In the genomic region with DNA sequence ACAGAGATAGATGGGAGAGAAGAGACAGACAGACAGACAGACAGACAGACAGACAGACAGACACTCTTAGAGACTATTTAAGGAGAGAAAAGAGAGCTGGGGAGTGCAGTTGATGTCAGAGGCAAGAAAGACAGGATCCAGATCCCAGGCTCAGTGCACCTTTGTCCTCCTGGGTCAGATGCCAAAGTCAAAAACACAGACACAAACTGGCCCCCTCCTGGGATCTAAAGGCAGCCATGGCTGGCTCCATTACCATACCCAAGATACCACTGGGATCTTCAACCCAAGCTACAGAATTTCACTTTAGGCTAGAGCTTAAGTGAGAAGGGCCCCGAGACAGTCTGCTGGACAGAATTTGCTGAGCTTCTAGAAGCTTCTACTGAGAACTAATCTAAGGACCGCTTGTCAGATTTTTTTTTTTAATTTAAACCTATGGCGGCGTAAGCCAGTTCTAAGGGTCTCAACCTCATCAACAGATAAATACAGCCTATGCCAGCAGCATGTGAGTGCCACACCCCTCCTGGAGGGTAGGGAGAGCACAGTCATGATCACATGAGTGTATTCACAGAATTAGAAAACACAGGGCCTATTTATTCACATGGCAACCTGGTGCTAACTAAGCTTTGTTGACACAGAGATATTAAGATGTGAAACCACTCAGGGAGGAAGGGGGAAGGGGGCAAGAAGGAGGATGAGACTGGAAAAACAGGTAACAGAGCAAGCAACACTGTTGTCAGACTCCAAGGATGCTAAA, we compare ENCODE assay signal across 29 mouse cellular contexts. TPM values are rescaled to one million over a fixed set of nuclear protein-coding genes. Genes with fewer than 3 reads are reported as not detected.
DNase-seq lines count a peak whose midpoint lies in the region; ATAC-seq and TF ChIP-seq lines count a peak whose summit lies in the region.
"Had no signal": no experiment of that assay in that cellular context is flagged by ENCODE, and none has a peak within 500 bp of the region (broad histone marks: within the 10 kb centered on the region; RNA-seq: fewer than 3 reads in every experiment).

No protein-coding gene starts in this region.

- peak overlapping the region; percentile 71 for H3K27ac ChIP-seq in heart, adult 2 months
- H3K27ac ChIP-seq in liver, adult 2 months (replicated peaks; ENCODE audit: insufficient read depth, low read depth, low read length): no peak overlapping the region
- no peak overlapping the region for H3K27ac ChIP-seq in liver, embryonic 12.5 days
- H3K27ac ChIP-seq in brown adipose tissue, adult 24 weeks (replicated peaks; ENCODE audit: low read depth, low read length): peak overlapping the region; percentile 96
- H3K27ac ChIP-seq: embryonic facial prominence, embryonic 10.5 days; embryonic facial prominence, embryonic 15.5 days; forebrain, embryonic 13.5 days; hindbrain, embryonic 14.5 days; limb, embryonic 10.5 days; limb, embryonic 15.5 days; liver, embryonic 15.5 days; lung, embryonic 15.5 days had no signal

- no peak for TF ChIP-seq CTCF in heart, adult 2 months (IDR thresholded peaks at IDR 0.05)
- no peak for TF ChIP-seq CTCF in liver, adult 2 months (IDR thresholded peaks at IDR 0.05; ENCODE audit: low read depth, low read length)

- 63% methylated on average over 4 of the region's 4 CpGs for WGBS in heart, adult 2 months
- 96% methylated on average over 4 of the region's 4 CpGs for WGBS in liver, adult 2 months
- 83% methylated on average over 4 of the region's 4 CpGs for WGBS in liver, embryonic 12.5 days (ENCODE audit: insufficient replicate concordance)

- no peak for TF ChIP-seq POLR2A in heart, adult 2 months (IDR thresholded peaks at IDR 0.05; ENCODE audit: insufficient read depth, low read depth, low read length)
- TF ChIP-seq POLR2A in liver, adult 2 months (IDR thresholded peaks at IDR 0.05; ENCODE audit: extremely low read depth, insufficient read depth, low read length): no peak

- peaks cover 8% of the 10 kb centered on the region for H3K4me1 ChIP-seq in heart, adult 2 months (ENCODE audit: control insufficient read depth, insufficient read depth, low read length)
- H3K4me1 ChIP-seq in liver, adult 2 months (ENCODE audit: control insufficient read depth, insufficient read depth, low read length): peaks cover 4% of the 10 kb centered on the region; the same call in 1 of the 2 replicates
- peaks cover 31% of the 10 kb centered on the region for H3K4me1 ChIP-seq in liver, embryonic 12.5 days
- H3K4me1 ChIP-seq in brown adipose tissue, adult 24 weeks (ENCODE audit: control insufficient read depth, insufficient read depth, insufficient read length, low read length): peaks cover 21% of the 10 kb centered on the region
- H3K4me1 ChIP-seq: embryonic facial prominence, embryonic 15.5 days; limb, embryonic 10.5 days had no signal

- ATAC-seq in liver, embryonic 12.5 days: no peak
- ATAC-seq: forebrain, embryonic 13.5 days; inflammation-experienced regulatory T-cells, adult 6 months; midbrain, embryonic 16.5 days had no signal

- H3K4me2 ChIP-seq in liver, embryonic 12.5 days: no peak overlapping the region
- H3K4me2 ChIP-seq: embryonic facial prominence, embryonic 15.5 days; forebrain, embryonic 13.5 days; hindbrain, embryonic 14.5 days; limb, embryonic 15.5 days; liver, embryonic 15.5 days; lung, embryonic 15.5 days; midbrain, embryonic 11.5 days had no signal

- H3K79me2 ChIP-seq in heart, adult 2 months (replicated peaks; ENCODE audit: control insufficient read depth, insufficient read depth, low read length): peaks cover 7% of the 10 kb centered on the region
- peaks cover 27% of the 10 kb centered on the region; the same call in 1 of the 2 replicates for H3K79me2 ChIP-seq in liver, adult 2 months (ENCODE audit: control insufficient read depth, insufficient read depth, low read length)

- H3K9ac ChIP-seq in heart, adult 2 months (ENCODE audit: low read depth, low read length): no peak overlapping the region
- no peak overlapping the region for H3K9ac ChIP-seq in liver, adult 2 months (ENCODE audit: low read depth, low read length)
- H3K9ac ChIP-seq in liver, embryonic 12.5 days: no peak overlapping the region
- H3K9ac ChIP-seq: embryonic facial prominence, embryonic 15.5 days; forebrain, embryonic 13.5 days; hindbrain, embryonic 14.5 days; limb, embryonic 15.5 days; liver, embryonic 15.5 days; lung, embryonic 15.5 days had no signal

- no peak for TF ChIP-seq EP300 in heart, adult 2 months (IDR thresholded peaks at IDR 0.05; ENCODE audit: insufficient read depth, low read depth, low read length)

- peaks cover 22% of the 10 kb centered on the region for H3K36me3 ChIP-seq in heart, adult 2 months (ENCODE audit: control insufficient read depth, insufficient read depth, low read length)
- no peaks in the 10 kb centered on the region; the same call in 1 of the 2 replicates for H3K36me3 ChIP-seq in liver, adult 2 months (ENCODE audit: control insufficient read depth, insufficient read depth, low read length)
- peaks cover 60% of the 10 kb centered on the region for H3K36me3 ChIP-seq in liver, embryonic 12.5 days

- H3K9me3 ChIP-seq in liver, embryonic 12.5 days (replicated peaks): 0 out of 2 replicates have a peak, but pooled peaks cover 4% of the 10 kb centered on the region
- H3K9me3 ChIP-seq: embryonic facial prominence, embryonic 15.5 days; limb, embryonic 15.5 days; liver, embryonic 15.5 days; lung, embryonic 15.5 days had no signal

- DNase-seq in heart, adult 2 months: no peak
- no peak for DNase-seq in heart, adult 8-10 months (ENCODE audit: low spot score)
- DNase-seq in liver, adult 2 months (ENCODE audit: extremely low read depth, low read depth, low spot score): peak; percentile 41
- no peak for DNase-seq in urinary bladder, postnatal 14 days (ENCODE audit: low spot score)
- DNase-seq in urinary bladder, postnatal 25 days (ENCODE audit: low spot score): no peak
- DNase-seq: adrenal gland, postnatal 14 days; cerebellum, adult 18-20 months; cerebellum, postnatal 10 days; gastrocnemius, postnatal 14 days; heart, adult 18-20 months; kidney, adult 9 months; kidney, postnatal 14 days; layer of hippocampus, adult 9-11 months; right cerebral cortex, postnatal 25 days; thymus, adult 2 months; thymus, postnatal 36 days had no signal

- H3K4me3 ChIP-seq in heart, adult 2 months: no peak overlapping the region
- H3K4me3 ChIP-seq in liver, adult 2 months (ENCODE audit: insufficient read depth, low read depth, low read length): no peak overlapping the region
- H3K4me3 ChIP-seq in liver, embryonic 12.5 days: no peak overlapping the region
- no peak overlapping the region for H3K4me3 ChIP-seq in brown adipose tissue, adult 24 weeks (ENCODE audit: insufficient read depth, low read depth, low read length)
- H3K4me3 ChIP-seq: embryonic facial prominence, embryonic 10.5 days; embryonic facial prominence, embryonic 15.5 days; forebrain, embryonic 13.5 days; limb, embryonic 10.5 days; limb, embryonic 15.5 days; liver, embryonic 15.5 days; lung, embryonic 15.5 days had no signal

- intact Hi-C loops in heart, adult 2 months (cut with DNase I): no loop called here

- H3K27me3 ChIP-seq in heart, adult 2 months (ENCODE audit: control insufficient read depth, insufficient read depth, low read length): no peaks in the 10 kb centered on the region
- no peaks in the 10 kb centered on the region for H3K27me3 ChIP-seq in liver, adult 2 months (ENCODE audit: control insufficient read depth, insufficient read depth, low read length)
- no peaks in the 10 kb centered on the region for H3K27me3 ChIP-seq in liver, embryonic 12.5 days (replicated peaks)
- H3K27me3 ChIP-seq: embryonic facial prominence, embryonic 15.5 days; forebrain, embryonic 13.5 days; limb, embryonic 15.5 days; liver, embryonic 15.5 days; lung, embryonic 15.5 days had no signal

RNA-seq across cellular contexts. Expression of a gene that starts 9.4 kb away (rescaled TPM):
- total RNA-seq in heart, adult 2 months (2021): 1,000 to 10,000 TPM; 1,877 to 2,293 TPM
- polyA plus RNA-seq in heart, adult 2 months (2012; rRNA removed): 1,651 and 1,954 TPM in 2 replicates
- 1,000 to 10,000 TPM; 2,287 to 2,565 (median 2,388) TPM for total RNA-seq in heart, adult 8-10 months (2022)
- 177 and 195 TPM in 2 replicates for total RNA-seq in liver, adult 2 months (2014; rRNA removed)
- polyA plus RNA-seq in liver, adult 2 months (2012; rRNA removed): 163 and 164 TPM in 2 replicates
- 158 and 160 TPM in 2 replicates for polyA plus RNA-seq in liver, embryonic 12.5 days (2016; fragmentation: Nextera tagmentation; extraction: Ambion mirVana)
- 310 and 421 TPM in 2 replicates for polyA plus RNA-seq in brown adipose tissue, adult 24 weeks (2012; ENCODE audit: insufficient read depth, insufficient read length, missing spikeins)

Comparison
In these comparisons a context has a peak if more than half of its experiments do, and no peak if none do; other contexts are left out.
1. H3K27ac ChIP-seq: peak in heart, adult 2 months (single experiment) and brown adipose tissue, adult 24 weeks (single experiment); none in liver, adult 2 months (single experiment) and liver, embryonic 12.5 days (single experiment).